ENCODE assay signal across 9 mouse cellular contexts in the genomic region with DNA sequence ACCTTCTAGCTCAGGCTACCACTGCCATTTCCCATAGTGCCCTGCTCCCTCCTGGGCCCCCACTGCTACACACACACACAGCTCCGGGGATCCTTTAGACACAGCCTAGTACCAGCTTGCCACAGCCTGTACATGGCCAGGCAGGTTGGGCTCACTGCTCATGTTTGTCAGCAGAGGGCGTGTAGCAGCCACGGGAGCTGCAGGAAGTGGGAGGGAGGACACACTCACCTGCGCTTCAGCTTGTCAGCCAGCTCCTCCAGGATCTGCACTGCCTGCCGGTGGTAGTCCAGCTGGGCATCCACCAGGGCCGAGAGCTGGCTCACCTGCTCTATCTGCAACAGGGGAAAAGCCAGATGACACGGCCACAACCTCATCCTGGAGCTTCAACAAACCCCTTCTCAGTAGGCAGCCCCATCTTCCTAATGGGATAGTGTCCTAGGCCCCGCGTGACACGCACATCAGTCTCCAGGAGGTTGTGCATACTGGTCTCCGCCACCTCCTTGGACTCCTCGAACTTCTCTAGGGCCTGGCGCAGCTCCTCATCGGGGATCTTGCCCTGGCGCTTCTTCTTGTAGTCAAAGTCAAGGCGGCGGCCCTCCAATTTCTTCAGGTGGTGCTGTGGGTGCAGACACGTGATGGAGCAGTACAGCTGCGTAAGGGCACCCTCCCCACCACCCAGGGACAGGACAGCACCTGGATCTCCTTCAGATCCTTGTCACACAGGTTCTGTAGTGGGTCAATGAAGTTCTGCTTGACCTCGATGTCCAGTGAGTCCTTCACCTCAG. TPM values are rescaled to one million over a fixed set of nuclear protein-coding genes. Genes with fewer than 3 reads are reported as not detected.
DNase-seq lines count a peak whose midpoint lies in the region; ATAC-seq and TF ChIP-seq lines count a peak whose summit lies in the region.
"Had no signal": no experiment of that assay in that cellular context is flagged by ENCODE, and none has a peak within 500 bp of the region (broad histone marks: within the 10 kb centered on the region; RNA-seq: fewer than 3 reads in every experiment).

No protein-coding gene starts in this region.

- H3K79me2 ChIP-seq in MEL (ENCODE audit: control insufficient read depth, insufficient read depth, low read length, poor library complexity) = peaks cover 1% of the 10 kb centered on the region; the same call in 1 of the 2 replicates

- 77% methylated on average over 20 of the region's 20 CpGs for WGBS in hindbrain, embryonic 11.5 days
- WGBS in hindbrain, embryonic 10.5 days = 77% methylated on average over 20 of the region's 20 CpGs
- WGBS in liver, embryonic 11.5 days = 74% methylated on average over 20 of the region's 20 CpGs

- H3K27me3 ChIP-seq in hindbrain, embryonic 11.5 days (ENCODE audit: control insufficient read depth, insufficient read depth, low read length) = no peaks in the 10 kb centered on the region
- no peaks in the 10 kb centered on the region for H3K27me3 ChIP-seq in hindbrain, embryonic 10.5 days (ENCODE audit: insufficient read depth, poor library complexity, severe bottlenecking)
- no peaks in the 10 kb centered on the region for H3K27me3 ChIP-seq in MEL (ENCODE audit: control insufficient read depth in 1 of 2, insufficient read depth in 2 of 2, low read length in 2 of 2)
- H3K27me3 ChIP-seq in liver, embryonic 11.5 days (replicated peaks; ENCODE audit: control insufficient read depth, insufficient read depth, low read length) = no peaks in the 10 kb centered on the region
- H3K27me3 ChIP-seq: liver, embryonic 15.5 days had no signal

- TF ChIP-seq POLR2A in MEL (IDR thresholded peaks at IDR 0.05; ENCODE audit: control insufficient read depth in 1 of 2, insufficient read depth in 1 of 2, low read depth in 1 of 2, low read length in 2 of 2, poor library complexity in 1 of 2) = no peak

- no peak overlapping the region for H3K4me3 ChIP-seq in hindbrain, embryonic 11.5 days (ENCODE audit: low read depth, low read length)
- H3K4me3 ChIP-seq in hindbrain, embryonic 10.5 days = no peak overlapping the region
- H3K4me3 ChIP-seq in MEL (ENCODE audit: control insufficient read depth in 1 of 2, insufficient read depth in 1 of 2, low read depth in 2 of 2, low read length in 2 of 2) = no peak overlapping the region
- H3K4me3 ChIP-seq in liver, embryonic 11.5 days (ENCODE audit: low read depth, low read length) = no peak overlapping the region
- H3K4me3 ChIP-seq: liver, embryonic 15.5 days had no signal

- no peak overlapping the region for H3K27ac ChIP-seq in hindbrain, embryonic 11.5 days (ENCODE audit: low read depth, low read length)
- H3K27ac ChIP-seq in hindbrain, embryonic 10.5 days = no peak overlapping the region
- no peak overlapping the region for H3K27ac ChIP-seq in MEL (ENCODE audit: control insufficient read depth, low read depth, low read length)
- H3K27ac ChIP-seq in liver, embryonic 11.5 days (ENCODE audit: low read depth, low read length) = no peak overlapping the region
- H3K27ac ChIP-seq: liver, embryonic 15.5 days had no signal

- no peak; the same call in 1 of the 2 replicates for TF ChIP-seq RAD21 in MEL (IDR thresholded peaks at IDR 0.05; ENCODE audit: low read depth, low read length)

- peak in 2 of 3 experiments; percentile 30 to 39; a peak in 4 of 6 replicates for TF ChIP-seq CTCF in MEL (IDR thresholded peaks at IDR 0.05 in 2 of 3, conservative IDR thresholded peaks at IDR 0.05 in 1 of 3; ENCODE audit: control insufficient read depth in 1 of 3, insufficient read depth in 1 of 3, low read depth in 2 of 3, low read length in 3 of 3, poor library complexity in 1 of 3, severe bottlenecking in 1 of 3)

- DNase-seq in hindbrain, embryonic 11.5 days (ENCODE audit: low spot score) = no peak
- no peak for DNase-seq in hindbrain, embryonic 10.5 days (ENCODE audit: low spot score)
- DNase-seq in MEL (ENCODE audit: low read depth, low spot score) = no peak
- peak; percentile 78 to 84 for DNase-seq in cerebellum, postnatal 36 days
- peak; percentile 68 for DNase-seq in induced T-regulatory cell, adult 2 months (ENCODE audit: low read depth)
- no peak for DNase-seq in liver, embryonic 11.5 days (ENCODE audit: low spot score)
- no peak for DNase-seq in gastrocnemius, postnatal 25 days

- peaks cover 21% of the 10 kb centered on the region for H3K36me3 ChIP-seq in hindbrain, embryonic 11.5 days (ENCODE audit: control insufficient read depth, insufficient read depth, low read length)
- H3K36me3 ChIP-seq in hindbrain, embryonic 10.5 days = peaks cover 89% of the 10 kb centered on the region
- H3K36me3 ChIP-seq in MEL (ENCODE audit: control insufficient read depth in 1 of 2, insufficient read depth in 2 of 2, low read length in 2 of 2) = peaks cover 0 to 3% of the 10 kb centered on the region in 2 experiments; a peak in 2 of 4 replicates
- peaks cover 38% of the 10 kb centered on the region for H3K36me3 ChIP-seq in liver, embryonic 11.5 days (ENCODE audit: control insufficient read depth, insufficient read depth, low read length)

- TF ChIP-seq EP300 in MEL (IDR thresholded peaks at IDR 0.05; ENCODE audit: low read depth in 1 of 2, low read length in 2 of 2) = no peak

- H3K4me2 ChIP-seq in hindbrain, embryonic 11.5 days (replicated peaks; ENCODE audit: low read depth, low read length) = no peak overlapping the region
- no peak overlapping the region for H3K4me2 ChIP-seq in liver, embryonic 11.5 days
- H3K4me2 ChIP-seq: liver, embryonic 15.5 days had no signal

- no peaks in the 10 kb centered on the region for H3K9me3 ChIP-seq in hindbrain, embryonic 11.5 days (ENCODE audit: control insufficient read depth, low read length)
- no peaks in the 10 kb centered on the region for H3K9me3 ChIP-seq in hindbrain, embryonic 10.5 days
- H3K9me3 ChIP-seq in MEL (replicated peaks; ENCODE audit: insufficient read depth, low read length) = no peaks in the 10 kb centered on the region
- no peaks in the 10 kb centered on the region for H3K9me3 ChIP-seq in liver, embryonic 11.5 days (ENCODE audit: control insufficient read depth, low read length)
- H3K9me3 ChIP-seq: liver, embryonic 15.5 days had no signal

- H3K9ac ChIP-seq in hindbrain, embryonic 11.5 days (ENCODE audit: low read depth, low read length) = no peak overlapping the region
- H3K9ac ChIP-seq in MEL (ENCODE audit: control insufficient read depth, low read depth, low read length, poor library complexity, severe bottlenecking) = no peak overlapping the region
- H3K9ac ChIP-seq in liver, embryonic 11.5 days (ENCODE audit: low read depth, low read length) = no peak overlapping the region
- H3K9ac ChIP-seq: liver, embryonic 15.5 days had no signal

- peaks cover 3% of the 10 kb centered on the region; the same call in 1 of the 2 replicates for H3K4me1 ChIP-seq in hindbrain, embryonic 11.5 days (replicated peaks; ENCODE audit: control insufficient read depth, insufficient read depth, low read length)
- peaks cover 22% of the 10 kb centered on the region for H3K4me1 ChIP-seq in hindbrain, embryonic 10.5 days (replicated peaks)
- no peaks in the 10 kb centered on the region for H3K4me1 ChIP-seq in MEL (ENCODE audit: control insufficient read depth in 1 of 2, insufficient read depth in 2 of 2, low read length in 2 of 2)
- peaks cover 9% of the 10 kb centered on the region; the same call in 1 of the 2 replicates for H3K4me1 ChIP-seq in liver, embryonic 11.5 days (replicated peaks; ENCODE audit: control insufficient read depth, insufficient read depth, low read length)

- peak; percentile 22; the same call in 1 of the 2 replicates for ATAC-seq in hindbrain, embryonic 11.5 days (ENCODE audit: low FRiP score)
- ATAC-seq in liver, embryonic 11.5 days (replicated peaks; ENCODE audit: low FRiP score) = peak; percentile 26; the same call in 1 of the 2 replicates
- ATAC-seq in neutrophil, adult 5-6 weeks (ENCODE audit: extremely low read depth, insufficient number of reproducible peaks, low FRiP score, poor library complexity, severe bottlenecking) = 0 out of 2 replicates have a peak, but pooled peaks have one; percentile 14

RNA-seq across cellular contexts. Expression of a gene that starts 13.0 kb away (rescaled TPM):
- polyA plus RNA-seq in hindbrain, embryonic 11.5 days (2014; fragmentation: Nextera tagmentation; extraction: Ambion mirVana) = 141 and 163 TPM in 2 replicates
- 131 and 177 TPM in 2 replicates for polyA plus RNA-seq in hindbrain, embryonic 10.5 days (2016; fragmentation: Nextera tagmentation; extraction: Ambion mirVana)
- 3.9 and 5.6 TPM in 2 replicates for total RNA-seq in MEL (2012; rRNA removed)
- polyA plus RNA-seq in MEL (2012; ENCODE audit: insufficient read depth in 1 of 2, insufficient read length in 2 of 2, low read depth in 1 of 2, low replicate concordance in 2 of 2, missing spikeins in 1 of 2) = 10 to 100 TPM in 1 of 2 experiments, not detected in 1; 18.3 TPM
- 42.5 and 47.9 TPM in 2 replicates for polyA plus RNA-seq in liver, embryonic 11.5 days (2014; fragmentation: Nextera tagmentation; extraction: Ambion mirVana)
- total RNA-seq in neutrophil, adult 5-6 weeks (2017) = 64.9 and 86.9 TPM in 2 replicates
- 10 to 100 TPM; 43.3 to 44.4 TPM for total RNA-seq in gastrocnemius, postnatal 25 days (2021)

RNA-seq across cellular contexts. Expression of a gene that starts 13.2 kb away (rescaled TPM):
- polyA plus RNA-seq in hindbrain, embryonic 11.5 days (2014; fragmentation: Nextera tagmentation; extraction: Ambion mirVana) = 5.1 and 6.3 TPM in 2 replicates
- polyA plus RNA-seq in hindbrain, embryonic 10.5 days (2016; fragmentation: Nextera tagmentation; extraction: Ambion mirVana) = 6.0 and 8.3 TPM in 2 replicates
- 0.08 and 0.10 TPM in 2 replicates for total RNA-seq in MEL (2012; rRNA removed)
- under 1 TPM in 1 of 2 experiments, not detected in 1; 0.08 TPM for polyA plus RNA-seq in MEL (2012; ENCODE audit: insufficient read depth in 1 of 2, insufficient read length in 2 of 2, low read depth in 1 of 2, low replicate concordance in 2 of 2, missing spikeins in 1 of 2)
- 3.4 and 3.5 TPM in 2 replicates for polyA plus RNA-seq in liver, embryonic 11.5 days (2014; fragmentation: Nextera tagmentation; extraction: Ambion mirVana)
- 1.6 TPM in 1 of 2 replicates, not detected in the other for total RNA-seq in neutrophil, adult 5-6 weeks (2017)
- 1 to 10 TPM; 2.6 to 4.9 TPM for total RNA-seq in gastrocnemius, postnatal 25 days (2021)

RNA-seq across cellular contexts. Expression of a gene that starts 17.9 kb away (rescaled TPM):
- 112 and 114 TPM in 2 replicates for polyA plus RNA-seq in hindbrain, embryonic 11.5 days (2014; fragmentation: Nextera tagmentation; extraction: Ambion mirVana)
- 161 and 163 TPM in 2 replicates for polyA plus RNA-seq in hindbrain, embryonic 10.5 days (2016; fragmentation: Nextera tagmentation; extraction: Ambion mirVana)
- 36.7 and 41.0 TPM in 2 replicates for total RNA-seq in MEL (2012; rRNA removed)
- polyA plus RNA-seq in MEL (2012; ENCODE audit: insufficient read depth in 1 of 2, insufficient read length in 2 of 2, low read depth in 1 of 2, low replicate concordance in 2 of 2, missing spikeins in 1 of 2) = 10 to 100 TPM in 1 of 2 experiments, not detected in 1; 78.4 TPM
- polyA plus RNA-seq in liver, embryonic 11.5 days (2014; fragmentation: Nextera tagmentation; extraction: Ambion mirVana) = 96.4 and 99.1 TPM in 2 replicates
- 44.8 and 48.6 TPM in 2 replicates for total RNA-seq in neutrophil, adult 5-6 weeks (2017)
- total RNA-seq in gastrocnemius, postnatal 25 days (2021) = 10 to 100 TPM; 10.8 to 12.4 TPM

RNA-seq across cellular contexts. Expression of a gene that starts 21.7 kb away (rescaled TPM):
- polyA plus RNA-seq in hindbrain, embryonic 11.5 days (2014; fragmentation: Nextera tagmentation; extraction: Ambion mirVana) = 16.1 and 18.9 TPM in 2 replicates
- polyA plus RNA-seq in hindbrain, embryonic 10.5 days (2016; fragmentation: Nextera tagmentation; extraction: Ambion mirVana) = 35.3 and 46.0 TPM in 2 replicates
- 48.5 and 49.5 TPM in 2 replicates for total RNA-seq in MEL (2012; rRNA removed)
- 100 to 1,000 TPM in 1 of 2 experiments, not detected in 1; 116 TPM for polyA plus RNA-seq in MEL (2012; ENCODE audit: insufficient read depth in 1 of 2, insufficient read length in 2 of 2, low read depth in 1 of 2, low replicate concordance in 2 of 2, missing spikeins in 1 of 2)
- 32.0 and 32.6 TPM in 2 replicates for polyA plus RNA-seq in liver, embryonic 11.5 days (2014; fragmentation: Nextera tagmentation; extraction: Ambion mirVana)
- total RNA-seq in neutrophil, adult 5-6 weeks (2017) = 1.4 TPM in 2 replicates
- 1 to 10 TPM in 1 of 2 experiments, under 1 TPM in 1; 0.79 to 1.3 TPM for total RNA-seq in gastrocnemius, postnatal 25 days (2021)

RNA-seq across cellular contexts. Expression of a gene that starts 32.2 kb away (rescaled TPM):
- 65.0 and 66.5 TPM in 2 replicates for polyA plus RNA-seq in hindbrain, embryonic 11.5 days (2014; fragmentation: Nextera tagmentation; extraction: Ambion mirVana)
- polyA plus RNA-seq in hindbrain, embryonic 10.5 days (2016; fragmentation: Nextera tagmentation; extraction: Ambion mirVana) = 67.6 and 99.5 TPM in 2 replicates
- total RNA-seq in MEL (2012; rRNA removed) = not detected in 2 replicates
- not detected for polyA plus RNA-seq in MEL (2012; ENCODE audit: insufficient read depth in 1 of 2, insufficient read length in 2 of 2, low read depth in 1 of 2, low replicate concordance in 2 of 2, missing spikeins in 1 of 2)
- 6.4 and 8.8 TPM in 2 replicates for polyA plus RNA-seq in liver, embryonic 11.5 days (2014; fragmentation: Nextera tagmentation; extraction: Ambion mirVana)
- not detected in 2 replicates for total RNA-seq in neutrophil, adult 5-6 weeks (2017)
- total RNA-seq in gastrocnemius, postnatal 25 days (2021) = not detected

Comparison
In these comparisons a context has a peak if more than half of its experiments do, and no peak if none do; other contexts are left out.
1. DNase-seq: peak in cerebellum, postnatal 36 days (2 of 2) and induced T-regulatory cell, adult 2 months (single experiment); none in hindbrain, embryonic 11.5 days (single experiment), hindbrain, embryonic 10.5 days (single experiment), MEL (single experiment), liver, embryonic 11.5 days (single experiment) and gastrocnemius, postnatal 25 days (single experiment).
2. Peak in every context shown above with its lines, with median percentiles within 50 percentile points of each other: ATAC-seq.